Mouse (Mus musculus): ENCODE measurements at regions not wholly inside any gene's neighbourhood (a gene's known extent, or its start where the extent isn't known, plus 50 kb on each side); places are given as distances from the start of the nearest gene placed in this dataset.

- intact Hi-C loops (cut with DNase I) = no loop called here
- no peak for DNase-seq (ENCODE audit: low spot score)
These were observed 83.6 kb upstream of the Foxq1 start for GRCm38 (mm10) chr13:31472366-31472765.

- intact Hi-C loops (cut with DNase I) = no loop called here
- no peak for DNase-seq (ENCODE audit: low spot score)
These were observed 83.1 kb upstream of the Foxq1 start for GRCm38 (mm10) chr13:31472804-31473203.

GRCm38 (mm10) chr13:31473275-31473674, 82.7 kb upstream of the Foxq1 start:
- no peak for DNase-seq (ENCODE audit: low spot score)
- intact Hi-C loops (cut with DNase I) = no loop called here

- intact Hi-C loops (cut with DNase I) = no loop called here
- no peak for DNase-seq (ENCODE audit: low spot score)
These were observed 80.1 kb upstream of the Foxq1 start for GRCm38 (mm10) chr13:31475845-31476244.

GRCm38 (mm10) chr13:31477171-31477867, 78.6 kb upstream of the Foxq1 start:
- intact Hi-C loops (cut with DNase I) = no loop called here
- DNase-seq (ENCODE audit: low spot score) = no peak

GRCm38 (mm10) chr13:31481105-31481844, 74.7 kb upstream of the Foxq1 start:
- no peak for DNase-seq (ENCODE audit: low spot score)
- intact Hi-C loops (cut with DNase I) = no loop called here

- no peak for DNase-seq (ENCODE audit: low spot score)
- intact Hi-C loops (cut with DNase I) = no loop called here
These were observed 69.6 kb upstream of the Foxq1 start for GRCm38 (mm10) chr13:31486373-31486772.

- intact Hi-C loops (cut with DNase I) = no loop called here
- DNase-seq (ENCODE audit: low spot score) = no peak
These were observed 67.7 kb upstream of the Foxq1 start for GRCm38 (mm10) chr13:31488186-31488585.

- no peak for DNase-seq (ENCODE audit: low spot score)
- intact Hi-C loops (cut with DNase I) = no loop called here
These were observed 52.7 kb upstream of the Foxq1 start for GRCm38 (mm10) chr13:31503191-31503590.

- intact Hi-C loops (cut with DNase I) = no loop called here
- DNase-seq (ENCODE audit: low spot score) = no peak
These were observed 52.1 kb upstream of the Foxq1 start for GRCm38 (mm10) chr13:31503832-31504231.

- intact Hi-C loops (cut with DNase I) = no loop called here
- no peak for DNase-seq (ENCODE audit: low spot score)
These were observed 51.6 kb upstream of the Foxq1 start for GRCm38 (mm10) chr13:31504316-31504715.

GRCm38 (mm10) chr13:31505386-31505785, 50.5 kb upstream of the Foxq1 start:
- no peak for DNase-seq (ENCODE audit: low spot score)
- intact Hi-C loops (cut with DNase I) = no loop called here

Data from heart, postnatal 25 days (tissue).